Mouse (Mus musculus): ENCODE data around the gene Mast1.

Gene Mast1

DNA sequence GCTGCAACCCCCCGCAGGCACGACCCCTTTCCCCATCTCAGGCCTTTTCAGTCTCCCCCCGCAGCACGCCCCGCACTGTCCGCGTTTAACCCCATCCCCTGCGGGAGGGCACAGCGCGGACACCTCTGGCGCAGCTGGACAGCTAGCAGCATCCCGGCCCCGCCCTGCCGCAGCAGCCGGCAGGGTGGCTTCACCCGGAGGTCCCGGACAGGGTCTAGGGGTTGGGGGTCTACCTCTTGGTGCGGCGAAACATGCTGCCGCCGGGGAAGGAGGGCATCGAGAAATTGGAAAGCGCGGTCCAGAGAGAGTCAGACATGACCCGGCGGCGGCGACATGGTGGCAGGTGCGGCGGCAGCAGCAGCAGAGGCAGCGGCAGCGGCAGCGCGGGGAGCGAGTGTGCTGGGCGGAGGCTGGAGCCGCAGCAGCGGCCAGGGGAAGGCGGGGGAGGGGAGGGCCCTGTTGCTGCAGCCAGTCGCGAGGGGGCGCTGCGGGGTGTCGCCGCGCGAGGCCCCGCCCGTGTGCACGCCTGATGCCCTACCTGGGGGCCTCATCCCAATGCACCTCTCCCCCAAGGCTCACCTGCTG lies at the start of gene Mast1:
Gene Mast1, minus strand, starts transcription at position 398 of the 585 bp plus-strand sequence.
- DNase-seq (ENCODE audit: extremely low read depth, low read depth, low spot score): no peak

DNA sequence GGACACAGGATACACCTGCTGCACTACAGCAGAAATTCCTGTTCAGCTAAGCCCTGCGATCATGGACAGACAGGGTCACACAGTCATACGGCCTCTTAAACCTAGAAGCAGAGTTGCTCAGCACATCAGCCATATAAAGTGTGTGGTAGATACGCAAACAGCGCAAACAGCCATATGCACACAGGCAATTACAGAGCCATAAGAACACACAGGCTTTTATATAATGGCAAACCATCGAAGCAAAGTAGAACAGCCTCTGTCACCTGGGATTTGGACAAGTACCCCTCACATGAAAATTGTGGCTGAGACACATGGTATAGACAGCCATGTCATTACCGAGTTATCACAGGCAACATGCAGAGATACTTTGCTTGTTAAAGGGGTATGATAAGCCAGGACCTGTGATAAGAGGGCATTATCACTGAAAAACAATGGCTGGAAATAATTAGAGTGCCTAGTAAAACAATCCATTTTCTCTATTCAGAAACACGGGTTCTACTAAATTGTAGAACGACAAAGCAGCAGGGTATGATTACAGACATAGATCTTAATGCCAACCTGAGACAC lies 49.3 kb upstream of the Mast1 start:
- no peak for DNase-seq (ENCODE audit: extremely low read depth, low read depth, low spot score)

DNA sequence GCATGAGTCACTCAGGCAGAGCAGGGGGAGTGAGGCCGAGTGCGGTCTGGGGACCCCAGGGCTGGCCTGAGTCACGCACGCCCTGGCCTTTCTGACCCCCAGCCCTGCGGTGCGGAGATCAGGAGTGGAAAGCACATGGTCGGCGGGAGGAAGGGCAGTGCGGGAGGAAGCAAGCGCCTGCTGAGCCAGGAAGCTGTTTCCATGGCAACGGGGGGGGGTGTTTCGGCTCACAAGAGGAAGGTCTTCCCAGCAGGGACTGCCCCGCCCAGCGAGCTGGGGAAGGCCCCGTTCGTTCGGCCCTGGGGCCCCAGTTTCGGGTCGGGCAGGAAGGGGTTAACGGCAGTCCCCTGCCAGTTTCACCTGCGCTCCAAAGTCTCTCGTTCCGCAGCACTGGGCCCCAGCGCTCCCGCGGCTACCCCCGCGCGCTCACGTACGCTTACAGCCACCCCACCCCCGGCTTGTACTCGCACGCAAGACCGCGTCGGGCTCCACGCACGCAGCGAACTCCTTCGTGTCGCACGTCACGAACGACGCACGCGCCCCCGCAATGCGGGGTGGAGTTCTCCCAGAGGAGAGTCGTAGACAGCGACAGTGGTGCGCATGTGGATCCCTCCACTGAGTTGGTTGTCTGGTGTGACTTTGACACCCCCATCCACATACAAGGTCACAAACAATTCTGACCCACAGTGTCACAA lies 48.7 kb upstream of the Mast1 start:
- DNase-seq (ENCODE audit: extremely low read depth, low read depth, low spot score): no peak

DNA sequence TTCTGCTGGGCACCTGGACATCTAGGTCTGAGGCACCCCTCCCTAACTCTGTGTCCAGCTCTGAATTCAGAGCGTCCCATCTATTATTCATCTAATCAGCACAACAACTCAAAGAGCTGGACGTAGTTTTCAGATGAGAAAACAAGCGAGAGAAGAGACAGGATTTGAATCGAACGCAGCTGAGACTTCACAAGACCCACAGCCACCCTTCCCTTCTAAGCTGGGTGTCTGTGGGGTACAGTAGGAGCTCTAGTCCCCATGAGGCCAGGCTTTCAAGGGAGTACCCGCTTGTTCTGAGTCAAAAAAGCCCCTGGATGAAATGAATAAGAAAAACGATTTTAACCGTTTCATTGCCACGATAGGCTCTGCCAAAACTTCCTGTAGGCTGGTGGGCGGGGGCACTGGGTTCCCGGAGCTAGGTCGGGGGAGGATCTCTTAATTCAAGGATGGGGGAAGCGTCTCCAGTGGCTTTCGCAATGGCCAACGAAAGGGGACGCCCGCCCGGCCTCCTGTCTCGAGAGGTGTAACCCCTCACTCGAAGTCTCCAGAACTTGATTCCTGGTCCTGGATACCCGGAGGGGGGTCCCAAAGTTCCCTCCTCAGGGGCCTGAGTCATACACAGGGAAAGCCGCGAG lies 48.0 kb upstream of the Mast1 start:
- DNase-seq (ENCODE audit: extremely low read depth, low read depth, low spot score): no peak

DNA sequence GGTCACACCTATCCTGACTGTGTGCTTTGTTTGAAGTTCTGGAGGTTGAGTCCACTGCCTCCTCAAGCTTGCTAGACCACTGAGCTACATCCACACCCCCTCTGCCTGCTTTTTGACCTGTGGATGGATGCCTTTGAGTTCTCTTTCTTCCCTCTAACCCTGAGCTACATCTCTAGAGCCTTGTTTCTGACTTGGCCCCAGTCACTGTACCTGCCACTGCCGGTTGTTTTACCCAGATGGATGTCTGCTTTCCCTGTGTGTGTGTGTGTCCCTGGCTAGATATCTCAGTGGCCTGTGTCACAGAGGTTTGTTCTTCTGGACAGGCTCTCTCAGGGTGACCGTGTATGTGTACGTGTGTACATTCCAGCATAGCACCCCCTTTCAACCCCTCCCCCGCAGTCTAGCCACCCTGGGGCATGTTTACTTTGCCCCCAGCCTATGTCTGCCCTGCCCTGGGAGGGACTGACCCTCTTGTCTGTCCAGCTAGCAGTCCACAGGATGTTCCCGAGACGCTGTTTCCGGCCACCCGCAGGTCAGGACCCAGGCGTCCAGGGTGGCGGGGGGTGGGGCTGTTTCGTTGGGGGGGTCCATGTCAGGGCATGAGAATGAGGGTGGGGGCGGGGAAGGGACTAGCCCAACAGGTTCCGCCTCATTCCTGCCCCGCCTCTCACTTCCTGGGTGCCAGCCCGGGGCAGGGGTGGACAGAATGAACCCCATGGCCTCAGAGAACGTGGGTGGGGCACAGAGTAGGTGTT lies 47.3 kb upstream of the Mast1 start:
- DNase-seq (ENCODE audit: extremely low read depth, low read depth, low spot score): no peak

DNA sequence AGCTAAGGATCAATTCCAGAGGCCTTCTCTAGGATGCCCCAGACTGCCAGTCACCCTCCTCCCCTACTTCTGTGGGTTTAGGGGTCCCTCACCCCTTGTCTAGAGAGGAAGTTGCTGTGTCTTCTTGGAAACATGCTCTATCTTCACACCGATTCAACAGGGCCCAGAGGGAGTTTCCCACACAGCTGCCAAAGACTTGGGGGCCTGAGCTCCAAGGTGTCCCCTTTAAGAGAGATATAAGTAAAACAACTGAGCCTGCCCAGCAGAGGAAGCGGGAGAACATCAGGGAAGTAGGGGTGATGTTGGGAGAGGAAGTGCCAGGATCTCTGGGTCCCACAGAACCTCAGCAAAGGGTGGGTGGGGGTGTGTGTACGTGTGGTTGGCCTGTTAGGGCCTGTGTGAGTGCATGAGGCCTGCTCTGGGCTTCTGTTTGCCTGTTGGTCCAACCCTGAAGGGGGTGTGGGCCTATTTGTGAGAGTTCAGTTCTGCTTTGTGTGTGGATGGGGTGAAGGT lies 45.4 kb upstream of the Mast1 start:
- no peak for DNase-seq (ENCODE audit: extremely low read depth, low read depth, low spot score)

GRCm38 (mm10) chr8:84981644-84982498 lies 44.7 kb upstream of the Mast1 start:
- no peak for DNase-seq (ENCODE audit: extremely low read depth, low read depth, low spot score)

DNA sequence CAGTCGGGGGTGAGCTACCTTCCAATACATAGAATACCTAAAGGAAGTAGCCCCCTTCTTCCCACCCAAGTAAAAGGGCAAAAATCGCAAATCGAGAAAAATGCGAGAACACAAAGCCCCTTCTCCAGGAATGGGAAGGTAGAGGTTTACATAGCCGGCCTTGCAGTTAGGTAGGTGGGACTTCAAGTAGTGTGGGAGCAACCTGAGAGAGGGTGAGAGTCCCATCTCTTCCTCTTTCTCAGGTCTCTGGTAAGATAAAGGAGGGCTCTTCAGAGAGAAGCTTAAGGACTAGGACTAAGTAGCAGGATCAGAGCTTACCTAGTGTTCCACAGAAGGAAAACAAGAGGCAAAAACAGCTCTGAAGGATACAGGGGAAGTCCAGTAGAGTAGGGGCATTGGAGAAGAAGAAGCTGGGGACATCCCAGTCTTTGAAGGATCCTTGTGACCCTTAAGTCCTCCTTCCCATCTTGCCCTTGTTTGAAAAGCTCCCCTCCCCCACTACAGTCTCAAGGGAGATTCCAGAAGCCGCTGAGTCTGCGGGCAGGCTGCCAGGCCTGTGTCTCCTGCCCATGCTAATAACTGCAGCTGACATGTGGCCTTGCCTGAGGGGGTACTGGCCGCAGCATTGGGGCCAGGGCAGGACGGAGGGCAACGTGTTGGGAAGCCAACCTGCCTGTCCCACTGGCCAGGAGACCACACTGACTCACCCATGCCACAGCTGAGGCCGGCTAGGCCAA lies 43.6 kb upstream of the Mast1 start:
- no peak for DNase-seq (ENCODE audit: extremely low read depth, low read depth, low spot score)

DNA sequence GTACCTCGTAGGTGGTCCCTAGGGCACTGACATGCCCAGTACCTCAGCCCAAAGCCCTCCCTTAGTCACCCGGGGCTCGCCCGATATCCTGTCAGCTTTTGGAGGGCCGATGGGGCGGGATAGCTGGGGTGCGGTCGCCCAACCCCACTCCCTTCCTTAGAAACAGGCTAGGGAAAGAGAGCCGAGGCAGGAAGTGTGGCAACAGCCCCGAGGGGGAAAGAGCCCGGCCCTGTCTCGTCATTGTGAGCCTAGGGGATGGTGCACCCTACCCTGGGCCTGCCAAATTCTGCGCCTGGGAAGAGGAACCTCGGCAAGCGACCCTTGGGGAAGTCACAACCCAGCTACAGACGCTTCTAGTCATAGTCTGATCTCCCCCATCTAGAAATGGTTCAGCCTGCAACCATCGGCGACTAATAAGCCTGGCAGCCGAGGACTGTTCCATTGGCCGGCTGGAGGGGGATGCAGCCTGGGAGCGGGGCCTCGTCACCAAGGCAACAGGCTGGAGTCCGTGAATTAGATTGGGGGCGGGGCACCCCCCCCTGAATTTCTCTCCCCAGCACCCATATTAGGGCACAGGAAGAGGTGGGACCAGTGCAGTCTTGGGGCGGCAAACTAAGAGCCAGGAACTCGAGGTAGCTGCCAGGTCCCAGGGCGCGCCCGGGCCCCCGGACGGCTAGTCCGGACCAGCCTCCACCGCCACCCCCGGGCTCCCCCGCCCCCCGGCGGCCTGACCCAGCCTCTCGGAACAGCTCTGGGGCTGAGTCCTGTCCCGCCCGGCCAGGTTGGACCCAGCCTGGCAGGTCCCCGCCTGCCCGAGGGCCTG lies 42.7 kb upstream of the Mast1 start:
- no peak for DNase-seq (ENCODE audit: extremely low read depth, low read depth, low spot score)

GRCm38 (mm10) chr8:84978248-84978940 lies 41.2 kb upstream of the Mast1 start, which contains the start of gene Junb:
Gene Junb (minus strand): TSS chr8:84978718.
- DNase-seq (ENCODE audit: extremely low read depth, low read depth, low spot score): no peak

DNA sequence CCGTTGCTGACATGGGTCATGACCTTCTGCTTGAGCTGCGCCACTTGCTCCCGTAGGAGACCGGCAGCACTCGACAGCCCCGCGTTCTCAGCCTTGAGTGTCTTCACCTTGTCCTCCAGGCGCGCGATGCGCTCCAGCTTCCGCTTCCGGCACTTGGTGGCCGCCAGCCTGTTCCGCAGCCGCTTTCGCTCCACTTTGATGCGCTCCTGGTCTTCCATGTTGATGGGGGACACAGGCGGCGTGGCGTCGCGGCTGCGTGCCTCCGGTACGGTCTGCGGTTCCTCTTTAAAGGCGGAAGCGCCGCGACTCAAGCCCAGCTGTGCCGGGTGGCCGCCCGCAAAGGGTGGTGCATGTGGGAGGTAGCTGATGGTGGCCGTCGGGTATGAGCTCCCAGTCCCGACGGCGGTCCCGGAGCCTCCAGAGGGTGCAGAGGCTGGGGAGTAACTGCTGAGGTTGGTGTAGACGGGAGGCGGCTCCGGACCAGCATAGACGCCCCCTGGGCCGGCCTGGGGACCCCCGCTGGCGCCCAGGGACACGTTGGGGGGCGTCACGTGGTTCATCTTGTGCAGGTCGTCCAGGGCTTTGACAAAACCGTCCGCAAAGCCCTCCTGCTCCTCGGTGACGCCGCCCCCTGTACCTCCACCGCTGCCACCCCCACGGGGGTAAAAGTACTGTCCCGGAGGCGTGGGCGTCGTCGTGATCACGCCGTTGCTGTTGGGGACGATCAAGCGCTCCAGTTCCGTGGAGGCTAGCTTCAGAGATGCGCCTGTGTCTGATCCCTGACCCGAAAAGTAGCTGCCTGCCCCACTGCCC lies 40.5 kb upstream of the Mast1 start:
- no peak for DNase-seq (ENCODE audit: extremely low read depth, low read depth, low spot score)

DNA sequence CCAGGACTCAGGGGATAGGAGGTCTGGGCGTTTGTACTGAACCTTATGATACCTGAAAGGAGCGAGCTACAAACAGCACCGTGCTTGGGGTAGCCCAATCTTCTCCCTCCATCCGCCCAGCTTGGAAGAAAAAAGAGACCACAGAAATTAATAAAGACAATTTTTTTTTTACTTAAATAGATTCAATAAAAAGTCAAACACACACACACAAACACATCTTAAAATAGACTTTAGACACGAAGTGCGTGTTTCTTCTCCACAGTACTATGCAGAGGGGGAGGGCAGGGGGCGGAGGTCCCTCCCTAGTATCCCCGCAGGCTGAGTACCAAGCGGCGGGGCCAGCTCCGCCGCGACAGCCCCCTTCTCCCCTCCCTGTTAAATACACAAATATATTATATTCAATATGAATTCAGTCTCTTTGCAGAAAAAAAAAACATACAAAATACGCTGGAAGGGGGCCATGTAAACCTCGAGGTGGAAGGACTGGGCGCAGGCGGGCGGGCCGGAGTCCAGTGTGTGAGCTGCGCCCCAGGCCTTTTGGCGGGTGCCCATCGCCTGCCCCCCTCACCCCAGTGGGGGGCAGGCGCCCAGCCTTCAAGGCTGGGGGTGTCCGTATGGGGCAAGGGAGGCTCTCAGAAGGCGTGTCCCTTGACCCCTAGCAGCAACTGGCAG lies 39.7 kb upstream of the Mast1 start:
- no peak for DNase-seq (ENCODE audit: extremely low read depth, low read depth, low spot score)

- no peak for DNase-seq (ENCODE audit: extremely low read depth, low read depth, low spot score)
These were observed 39.0 kb upstream of the Mast1 start for GRCm38 (mm10) chr8:84976031-84976762.

DNA sequence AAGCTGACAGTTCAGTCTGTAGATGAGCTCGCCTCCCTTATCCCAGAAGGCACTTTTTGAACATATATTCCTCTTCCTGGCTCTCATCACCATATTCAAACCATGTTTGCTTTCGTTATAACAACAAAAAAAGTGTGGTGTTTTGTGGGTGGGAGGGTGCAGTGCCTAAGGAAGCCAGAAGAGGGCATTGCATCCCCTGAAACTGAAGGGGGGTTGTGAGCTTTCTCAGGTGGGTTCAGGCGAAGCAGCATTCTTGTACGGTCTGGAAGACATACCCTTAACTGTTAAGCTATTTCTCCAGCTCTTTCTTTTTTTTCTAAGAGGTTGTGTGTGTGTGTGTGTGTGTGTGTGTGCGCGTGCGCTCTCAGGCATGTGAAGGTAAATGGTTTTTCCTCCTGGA lies 38.3 kb upstream of the Mast1 start:
- DNase-seq (ENCODE audit: extremely low read depth, low read depth, low spot score): no peak

DNA sequence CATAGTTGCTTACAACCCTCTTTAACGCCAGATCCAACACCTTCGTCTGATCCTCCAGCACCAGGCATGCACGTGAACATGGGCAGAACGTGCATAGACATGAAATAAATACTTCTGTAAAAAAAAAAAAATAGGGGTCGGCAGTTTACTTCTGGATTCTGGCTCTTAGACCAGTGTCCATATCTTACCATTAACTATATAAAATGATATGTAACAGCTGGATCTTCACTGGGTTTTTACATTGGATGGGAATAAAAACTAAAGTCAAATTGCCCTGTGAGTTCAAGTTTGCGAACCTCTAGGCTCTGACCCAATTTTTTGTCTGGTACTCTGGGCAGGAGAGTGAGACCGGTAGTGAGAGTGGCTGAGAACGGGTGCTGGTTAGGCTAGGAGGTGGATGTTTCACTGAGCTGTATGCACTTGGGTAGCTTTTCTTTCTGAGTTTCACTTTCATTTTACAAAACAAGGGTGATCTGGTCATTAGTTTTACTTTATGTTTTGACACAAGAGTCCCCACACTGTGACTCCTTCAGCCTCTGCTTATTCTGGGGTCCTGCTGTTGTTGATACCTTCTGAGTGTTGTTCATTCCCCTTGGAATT lies 37.5 kb upstream of the Mast1 start:
- no peak for DNase-seq (ENCODE audit: extremely low read depth, low read depth, low spot score)
